Mouse (Mus musculus): ENCODE results near the gene Msn.

GRCm38 (mm10) chrX:96115501-96115900 is 19.7 kb downstream of the Msn start:
- TF ChIP-seq CTCF (IDR thresholded peaks at IDR 0.05) (no peak), EP300 (IDR thresholded peaks at IDR 0.05; ENCODE audit: insufficient read depth, low read depth, low read length) (no peak)
